Mouse (Mus musculus) intestine, postnatal 0 days (tissue): ENCODE measurements around the gene Crybb2. TPM values are rescaled to one million over a fixed set of nuclear protein-coding genes. Genes with fewer than 3 reads are reported as not detected.
A peak's percentile ranks its signal among the peaks of the same experiment; 100 is the strongest.

Experiments used
- ATAC-seq: fragments of 200-750 bp; cut with Nextera tagmentation; 2 replicates; pipeline ENCODE4 v1.8.0; 2017; ENCODE audit warnings: mild to moderate bottlenecking, moderate TSS enrichment, moderate library complexity
- H3K27ac ChIP-seq: fragments of 300-500 bp; sonication (generic); 2 replicates; pipeline ENCODE4 v1.5.1; 2014; ENCODE audit warnings: mild to moderate bottlenecking, low read depth, low read length, moderate library complexity
- H3K27me3 ChIP-seq: fragments of 300-500 bp; sonication (generic); replicated peaks from 2 replicates; pipeline ENCODE4 v1.6.1; 2014; ENCODE audit warnings: low read length, mixed read lengths; ENCODE audit not compliant: control insufficient read depth, insufficient read depth
- H3K36me3 ChIP-seq: fragments of 300-500 bp; sonication (generic); 2 replicates; pipeline ENCODE4 v1.6.1; 2014; ENCODE audit warnings: mild to moderate bottlenecking, moderate library complexity; ENCODE audit not compliant: control insufficient read depth, insufficient read depth
- H3K4me1 ChIP-seq: fragments of 300-500 bp; sonication (generic); replicated peaks from 2 replicates; pipeline ENCODE4 v1.6.1; 2014; ENCODE audit warnings: antibody characterized with exemption, low read length, mixed read lengths; ENCODE audit not compliant: control insufficient read depth, insufficient read depth
- H3K4me2 ChIP-seq: fragments of 300-500 bp; sonication (generic); replicated peaks from 2 replicates; pipeline ENCODE4 v1.6.1; 2014; ENCODE audit warnings: low read depth, mild to moderate bottlenecking, moderate library complexity
- H3K4me3 ChIP-seq: fragments of 300-500 bp; sonication (generic); 2 replicates; pipeline ENCODE4 v1.5.1; 2014; ENCODE audit warnings: low read depth, low read length
- H3K9ac ChIP-seq: fragments of 300-500 bp; sonication (generic); 2 replicates; pipeline ENCODE4 v1.6.1; 2014; ENCODE audit warnings: mild to moderate bottlenecking, low read depth, low read length
- H3K9me3 ChIP-seq: fragments of 300-500 bp; sonication (generic); 2 replicates; pipeline ENCODE4 v1.6.1; 2016; ENCODE audit warnings: mixed run types; ENCODE audit not compliant: control insufficient read depth
- CTCF ChIP-seq: sonication (generic); IDR thresholded peaks from 2 replicates; pipeline ENCODE4 v1.5.1; 2016; ENCODE audit warnings: low read depth, mild to moderate bottlenecking, control low read depth, antibody characterized with exemption, moderate library complexity
- WGBS: fragments of 180-500 bp; shearing (Covaris S2); extraction: QIAGEN DNeasy Blood & Tissue Kit; methylation state at CpG from one replicate; pipeline ENCODE4 v1.1.7; 2014; 5-methylcytosine and 5-hydroxymethylcytosine counted together
- polyA plus RNA-seq: library from polyadenylated mRNA; unstranded; fragments of >200 nt; fragmentation: Nextera tagmentation; extraction: Ambion mirVana; gene quantifications from 2 replicates; pipeline ENCODE4 v1.2.1, GENCODE M21; 2015

Gene Crybb2
- polyA plus RNA-seq, 1 experiment from 2014 or later: not detected

- WGBS: 55% methylated on average over 3 of the region's 3 CpGs
Measured at GRCm38 (mm10) chr5:113030082-113030481, 39.8 kb downstream of the Crybb2 start.

GRCm38 (mm10) chr5:113026706-113027105 is 43.2 kb downstream of the Crybb2 start:
- Histone ChIP-seq H3K27me3 (no peaks in the 10 kb centered on the region), H3K4me2 (no peak overlapping the region), H3K9ac (no peak overlapping the region), H3K36me3 (no peaks in the 10 kb centered on the region), H3K27ac (no peak overlapping the region), H3K4me1 (peaks cover 8% of the 10 kb centered on the region; the same call in 1 of the 2 replicates), H3K9me3 (no peaks in the 10 kb centered on the region), H3K4me3 (no peak overlapping the region)
- WGBS: 41% methylated on average over 5 of the region's 5 CpGs
- ATAC-seq: no peak
- no peak for TF ChIP-seq CTCF

More at GRCm38 (mm10) chr5:113030082-113030481, 39.8 kb downstream of the Crybb2 start:
- Histone ChIP-seq H3K9ac (no peak overlapping the region), H3K4me2 (no peak overlapping the region), H3K9me3 (no peaks in the 10 kb centered on the region), H3K27me3 (no peaks in the 10 kb centered on the region), H3K4me1 (no peaks in the 10 kb centered on the region), H3K27ac (no peak overlapping the region), H3K4me3 (no peak overlapping the region), H3K36me3 (no peaks in the 10 kb centered on the region)
- ATAC-seq: no peak
- no peak for TF ChIP-seq CTCF

- no peaks in the 10 kb centered on the region for H3K27me3 ChIP-seq
- H3K4me1 ChIP-seq: peaks cover 8% of the 10 kb centered on the region; the same call in 1 of the 2 replicates
- peak; percentile 93 for ATAC-seq
- H3K27ac ChIP-seq: peak overlapping the region; percentile 52; the same call in 1 of the 2 replicates
- WGBS: 8% methylated on average over 18 of the region's 18 CpGs
- no peaks in the 10 kb centered on the region for H3K36me3 ChIP-seq
- 0 out of 2 replicates have a peak overlapping the region, but pooled peaks have one; percentile 2 for H3K9ac ChIP-seq
- peak overlapping the region; percentile 56 for H3K4me2 ChIP-seq
- peak overlapping the region; percentile 5; the same call in 1 of the 2 replicates for H3K4me3 ChIP-seq
- TF ChIP-seq CTCF: no peak
- no peaks in the 10 kb centered on the region for H3K9me3 ChIP-seq
Measured at GRCm38 (mm10) chr5:113024154-113024764, 45.7 kb downstream of the Crybb2 start.

GRCm38 (mm10) chr5:113018190-113018589 is 51.7 kb downstream of the Crybb2 start:
- Histone ChIP-seq H3K9me3 (no peaks in the 10 kb centered on the region), H3K27ac (no peak overlapping the region), H3K36me3 (no peaks in the 10 kb centered on the region), H3K4me2 (no peak overlapping the region), H3K4me1 (no peaks in the 10 kb centered on the region; the same call in 1 of the 2 replicates), H3K4me3 (no peak overlapping the region), H3K27me3 (no peaks in the 10 kb centered on the region), H3K9ac (no peak overlapping the region)
- ATAC-seq: no peak
- WGBS: 58% methylated on average over 8 of the region's 8 CpGs
- no peak for TF ChIP-seq CTCF

GRCm38 (mm10) chr5:113017004-113017403 is 52.9 kb downstream of the Crybb2 start:
- 77% methylated on average over 1 of the region's 1 CpGs for WGBS
- H3K4me3 ChIP-seq: no peak overlapping the region
- ATAC-seq: no peak
- no peak for TF ChIP-seq CTCF
- no peak overlapping the region for H3K9ac ChIP-seq
- H3K36me3 ChIP-seq: no peaks in the 10 kb centered on the region
- no peaks in the 10 kb centered on the region for H3K27me3 ChIP-seq
- H3K4me1 ChIP-seq: no peaks in the 10 kb centered on the region; the same call in 1 of the 2 replicates
- no peak overlapping the region for H3K4me2 ChIP-seq
- H3K27ac ChIP-seq: no peak overlapping the region
- H3K9me3 ChIP-seq: no peaks in the 10 kb centered on the region

- WGBS: 10% methylated on average over 13 of the region's 52 CpGs
- peak within 1 kb of the TSS; percentile 81 for H3K4me2 ChIP-seq
- peak within 1 kb of the TSS; percentile 62 for H3K9ac ChIP-seq
- H3K4me3 ChIP-seq: peak within 1 kb of the TSS; percentile 68
- H3K27me3 ChIP-seq: no peaks in the 10 kb centered on the region
- no peaks in the 10 kb centered on the region for H3K36me3 ChIP-seq
- H3K9me3 ChIP-seq: no peaks in the 10 kb centered on the region
- no peaks in the 10 kb centered on the region; the same call in 1 of the 2 replicates for H3K4me1 ChIP-seq
- ATAC-seq: peak; percentile 80
- peak within 1 kb of the TSS; percentile 60 for H3K27ac ChIP-seq
- TF ChIP-seq CTCF: 0 out of 2 replicates have a peak, but pooled peaks have one; percentile 3
Measured at GRCm38 (mm10) chr5:113015236-113016061, 54.5 kb downstream of the Crybb2 start, which contains the start of gene Grk3. TSS of gene Grk3 (minus strand) at chr5:113015791.
